Mouse (Mus musculus) embryo, embryonic 11.5 days (tissue): ENCODE measurements at regions not wholly inside any gene's neighbourhood (a gene's known extent, or its start where the extent isn't known, plus 50 kb on each side); places are given as distances from the start of the nearest gene placed in this dataset.
A peak's percentile ranks its signal among the peaks of the same experiment; 100 is the strongest.

ENCODE experiments used
- DNase-seq: peaks from one replicate; pipeline ENCODE4 v3.0.0-alpha.2; 2012; ENCODE audit warnings: low read depth, low spot score

GRCm38 (mm10) chr17:93067850-93068249 lies 131.0 kb upstream of the Adcyap1 start:
- peak; percentile 16 for DNase-seq

GRCm38 (mm10) chr17:93068489-93068888 lies 130.3 kb upstream of the Adcyap1 start:
- no peak for DNase-seq

- no peak for DNase-seq
These were observed 114.8 kb upstream of the Adcyap1 start for GRCm38 (mm10) chr17:93084048-93084447.

GRCm38 (mm10) chr17:93104516-93104915 lies 94.3 kb upstream of the Adcyap1 start:
- no peak for DNase-seq

GRCm38 (mm10) chr17:93140003-93140402 lies 58.8 kb upstream of the Adcyap1 start:
- no peak for DNase-seq

GRCm38 (mm10) chr17:93141125-93141524 lies 57.7 kb upstream of the Adcyap1 start:
- peak; percentile 13 for DNase-seq
